In the genomic region with DNA sequence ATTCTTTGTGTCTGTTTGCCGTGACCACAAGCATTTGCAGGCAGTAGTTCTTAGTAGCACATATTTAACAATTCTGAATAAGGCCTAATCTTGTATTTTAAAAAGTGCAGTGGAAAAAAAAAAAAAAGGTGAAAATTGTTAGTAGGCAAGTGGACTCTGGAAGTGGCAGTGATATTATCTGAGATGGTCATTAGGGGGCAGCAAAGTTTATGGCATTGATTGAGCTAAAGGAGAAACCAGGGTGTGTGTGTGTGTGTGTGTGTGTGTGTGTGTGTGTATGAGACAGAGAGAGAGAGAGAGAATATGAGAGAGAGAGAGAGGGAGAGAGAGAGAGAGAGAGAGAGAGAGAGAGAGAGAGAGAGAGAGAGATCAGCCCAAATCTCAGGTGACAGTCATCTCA, we compare ENCODE assay signal across 12 mouse cellular contexts. TPM values are rescaled to one million over a fixed set of nuclear protein-coding genes. Genes with fewer than 3 reads are reported as not detected.
A peak's percentile ranks its signal among the peaks of the same experiment; 100 is the strongest.
DNase-seq lines count a peak whose midpoint lies in the region; ATAC-seq and TF ChIP-seq lines count a peak whose summit lies in the region.
"Had no signal": no experiment of that assay in that cellular context is flagged by ENCODE, and none has a peak within 500 bp of the region (broad histone marks: within the 10 kb centered on the region; RNA-seq: fewer than 3 reads in every experiment).

No protein-coding gene starts in this region.

- H3K9me3 ChIP-seq in midbrain, postnatal 0 days (ENCODE audit: low read length): no peaks in the 10 kb centered on the region
- no peaks in the 10 kb centered on the region for H3K9me3 ChIP-seq in midbrain, embryonic 11.5 days (ENCODE audit: control insufficient read depth, low read length)
- H3K9me3 ChIP-seq: lung, embryonic 15.5 days had no signal

- TF ChIP-seq POLR2A in kidney, adult 2 months (IDR thresholded peaks at IDR 0.05; ENCODE audit: low read depth, low read length): no peak

- no peak overlapping the region for H3K4me3 ChIP-seq in kidney, adult 2 months (ENCODE audit: insufficient read depth, low read depth, low read length)
- H3K4me3 ChIP-seq in midbrain, postnatal 0 days (ENCODE audit: low read depth, low read length): no peak overlapping the region
- H3K4me3 ChIP-seq in midbrain, embryonic 11.5 days (ENCODE audit: low read depth, low read length): no peak overlapping the region
- H3K4me3 ChIP-seq: lung, embryonic 15.5 days had no signal

- no peak overlapping the region for H3K27ac ChIP-seq in kidney, adult 2 months (ENCODE audit: insufficient read depth, low read depth, low read length)
- no peak overlapping the region for H3K27ac ChIP-seq in midbrain, postnatal 0 days (ENCODE audit: low read depth, low read length)
- H3K27ac ChIP-seq in midbrain, embryonic 11.5 days (ENCODE audit: low read depth, low read length): no peak overlapping the region
- H3K27ac ChIP-seq: lung, embryonic 15.5 days had no signal

- H3K9ac ChIP-seq in midbrain, postnatal 0 days (replicated peaks; ENCODE audit: low read length, poor library complexity, severe bottlenecking): no peak overlapping the region
- H3K9ac ChIP-seq in midbrain, embryonic 11.5 days (ENCODE audit: low read length): no peak overlapping the region
- H3K9ac ChIP-seq: lung, embryonic 15.5 days had no signal

- no peaks in the 10 kb centered on the region for H3K4me1 ChIP-seq in kidney, adult 2 months (ENCODE audit: control insufficient read depth, insufficient read depth, low read length)
- no peaks in the 10 kb centered on the region for H3K4me1 ChIP-seq in midbrain, postnatal 0 days (ENCODE audit: insufficient read depth, low read length)
- H3K4me1 ChIP-seq in midbrain, embryonic 11.5 days (ENCODE audit: control insufficient read depth, insufficient read depth, low read length): no peaks in the 10 kb centered on the region; the same call in 1 of the 2 replicates
- H3K4me1 ChIP-seq: lung, embryonic 15.5 days had no signal

- no peaks in the 10 kb centered on the region for H3K27me3 ChIP-seq in kidney, adult 2 months (replicated peaks; ENCODE audit: control insufficient read depth, insufficient read depth, low read length)
- H3K27me3 ChIP-seq in midbrain, postnatal 0 days (ENCODE audit: insufficient read depth, low read length): no peaks in the 10 kb centered on the region
- no peaks in the 10 kb centered on the region for H3K27me3 ChIP-seq in midbrain, embryonic 11.5 days (ENCODE audit: control insufficient read depth, insufficient read depth, low read length)
- H3K27me3 ChIP-seq: lung, embryonic 15.5 days had no signal

- 88% methylated on average over 1 of the region's 1 CpGs for WGBS in kidney, adult 2 months
- 77% methylated on average over 1 of the region's 1 CpGs for whole genome bisulfite sequencing in midbrain, postnatal 0 days
- WGBS in midbrain, embryonic 11.5 days: 87% methylated on average over 1 of the region's 1 CpGs

- peaks cover 1% of the 10 kb centered on the region; the same call in 1 of the 2 replicates for H3K36me3 ChIP-seq in kidney, adult 2 months (ENCODE audit: control insufficient read depth, insufficient read depth, low read length)
- peaks cover 19% of the 10 kb centered on the region for H3K36me3 ChIP-seq in midbrain, postnatal 0 days (ENCODE audit: insufficient read depth, low read length)
- H3K36me3 ChIP-seq in midbrain, embryonic 11.5 days (ENCODE audit: control insufficient read depth, insufficient read depth, low read length): peaks cover 17% of the 10 kb centered on the region; the same call in 1 of the 2 replicates

- H3K4me2 ChIP-seq in midbrain, postnatal 0 days (ENCODE audit: low read depth, low read length, poor library complexity, severe bottlenecking): no peak overlapping the region
- H3K4me2 ChIP-seq in midbrain, embryonic 11.5 days: no peak overlapping the region
- H3K4me2 ChIP-seq: lung, embryonic 15.5 days had no signal

- TF ChIP-seq CTCF in kidney, adult 2 months (conservative IDR thresholded peaks at IDR 0.05; ENCODE audit: insufficient read depth, insufficient read length, low read depth, low read length): no peak
- peak; percentile 72 for TF ChIP-seq CTCF in midbrain, postnatal 0 days (IDR thresholded peaks at IDR 0.05)

- no peak; the same call in 1 of the 2 replicates for ATAC-seq in midbrain, postnatal 0 days (ENCODE audit: low FRiP score)
- no peak for ATAC-seq in midbrain, embryonic 11.5 days (ENCODE audit: low FRiP score)

- peak; percentile 56 for DNase-seq in embryo, embryonic 10 days (ENCODE audit: low spot score)
- no peak for DNase-seq in embryo, embryonic 11 days
- DNase-seq in kidney, adult 2 months: peak; percentile 24
- no peak for DNase-seq in kidney, adult 18-20 months
- DNase-seq in midbrain, postnatal 0 days (ENCODE audit: low spot score): peak; percentile 84
- no peak for DNase-seq in midbrain, embryonic 11.5 days (ENCODE audit: low spot score, missing footprints)
- peak; percentile 71 for DNase-seq in retina, postnatal 1 day
- DNase-seq in thymus, postnatal 10 days (ENCODE audit: low spot score in 2 of 2): no peak
- DNase-seq: gastrocnemius, postnatal 10 days; kidney, adult 8-10 months; right cerebral cortex, adult 18-20 months had no signal

RNA-seq across cellular contexts. Expression of a gene that starts 3.4 kb away (rescaled TPM):
- polyA plus RNA-seq in kidney, adult 2 months (2012; rRNA removed): 0.19 and 0.24 TPM in 2 replicates
- total RNA-seq in midbrain, postnatal 0 days (2014; rRNA removed): 10.5 and 16.9 TPM in 2 replicates
- 27.6 and 29.6 TPM in 2 replicates for polyA plus RNA-seq in midbrain, postnatal 0 days (2015; fragmentation: Nextera tagmentation; extraction: Ambion mirVana)
- polyA plus RNA-seq in midbrain, embryonic 11.5 days (2014; fragmentation: Nextera tagmentation; extraction: Ambion mirVana): 0.40 and 1.3 TPM in 2 replicates

RNA-seq across cellular contexts. Expression of a gene that starts 11.8 kb away (rescaled TPM):
- 10.5 and 13.0 TPM in 2 replicates for polyA plus RNA-seq in kidney, adult 2 months (2012; rRNA removed)
- 10.7 and 17.4 TPM in 2 replicates for total RNA-seq in midbrain, postnatal 0 days (2014; rRNA removed)
- polyA plus RNA-seq in midbrain, postnatal 0 days (2015; fragmentation: Nextera tagmentation; extraction: Ambion mirVana): 18.5 and 20.1 TPM in 2 replicates
- polyA plus RNA-seq in midbrain, embryonic 11.5 days (2014; fragmentation: Nextera tagmentation; extraction: Ambion mirVana): 45.0 and 46.8 TPM in 2 replicates

RNA-seq across cellular contexts. Expression of a gene that starts 11.8 kb away (rescaled TPM):
- 10.2 and 11.3 TPM in 2 replicates for polyA plus RNA-seq in kidney, adult 2 months (2012; rRNA removed)
- 10.6 and 12.5 TPM in 2 replicates for total RNA-seq in midbrain, postnatal 0 days (2014; rRNA removed)
- polyA plus RNA-seq in midbrain, postnatal 0 days (2015; fragmentation: Nextera tagmentation; extraction: Ambion mirVana): 6.8 and 8.2 TPM in 2 replicates
- polyA plus RNA-seq in midbrain, embryonic 11.5 days (2014; fragmentation: Nextera tagmentation; extraction: Ambion mirVana): 13.8 and 18.9 TPM in 2 replicates

Comparison
In these comparisons a context has a peak if more than half of its experiments do, and no peak if none do; other contexts are left out.
1. DNase-seq: peak in embryo, embryonic 10 days (single experiment), kidney, adult 2 months (single experiment), midbrain, postnatal 0 days (single experiment) and retina, postnatal 1 day (single experiment); none in embryo, embryonic 11 days (single experiment), kidney, adult 18-20 months (single experiment), midbrain, embryonic 11.5 days (single experiment) and thymus, postnatal 10 days (0 of 2).
2. RNA of a gene that starts 3.4 kb away (polyA plus RNA-seq): 27.6 to 29.6 TPM in midbrain, postnatal 0 days; 0.40 to 1.3 TPM in midbrain, embryonic 11.5 days and 0.19 to 0.24 TPM in kidney, adult 2 months; every median in the first group is over 10 times any median in the second.